Mouse (Mus musculus) E14TG2a.4 (cell line): ENCODE measurements around the gene Ptpn6.

Experiments
- CTCF ChIP-seq: conservative IDR thresholded peaks from 2 replicates; pipeline ENCODE4 v1.5.1; 2014; ENCODE audit warnings: low read length
- NANOG ChIP-seq: IDR thresholded peaks from 2 replicates; pipeline ENCODE4 v1.6.1; 2014; ENCODE audit warnings: borderline replicate concordance, low read length, mixed read lengths
- POU5F1 ChIP-seq: IDR thresholded peaks from 2 replicates; pipeline ENCODE4 v1.6.1; 2014; ENCODE audit warnings: low read length, borderline replicate concordance

GRCm38 (mm10) chr6:124757351-124757880 lies 18.9 kb upstream of the Ptpn6 start:
- TF ChIP-seq CTCF (no peak), NANOG (no peak), POU5F1 (no peak)
